Mouse (Mus musculus) left cerebral cortex, adult 18-20 months (tissue): ENCODE measurements around the gene Eps8l3. TPM values are rescaled to one million over a fixed set of nuclear protein-coding genes. Genes with fewer than 3 reads are reported as not detected.
A peak's percentile ranks its signal among the peaks of the same experiment; 100 is the strongest.

Source experiments
- DNase-seq, 2 experiments: peaks; one replicate each; pipeline ENCODE4 v3.0.0; 2021 to 2022; ENCODE audit warnings: low spot score in 2 of 2, mixed read lengths in 1 of 2
- total RNA-seq, 2 experiments: library from RNA; stranded (reverse); gene quantifications; 2 replicates each; pipeline ENCODE4 v1.2.3; 2021

Eps8l3 gene
- total RNA-seq, 2 experiments from 2014 or later, result not detected

DNA sequence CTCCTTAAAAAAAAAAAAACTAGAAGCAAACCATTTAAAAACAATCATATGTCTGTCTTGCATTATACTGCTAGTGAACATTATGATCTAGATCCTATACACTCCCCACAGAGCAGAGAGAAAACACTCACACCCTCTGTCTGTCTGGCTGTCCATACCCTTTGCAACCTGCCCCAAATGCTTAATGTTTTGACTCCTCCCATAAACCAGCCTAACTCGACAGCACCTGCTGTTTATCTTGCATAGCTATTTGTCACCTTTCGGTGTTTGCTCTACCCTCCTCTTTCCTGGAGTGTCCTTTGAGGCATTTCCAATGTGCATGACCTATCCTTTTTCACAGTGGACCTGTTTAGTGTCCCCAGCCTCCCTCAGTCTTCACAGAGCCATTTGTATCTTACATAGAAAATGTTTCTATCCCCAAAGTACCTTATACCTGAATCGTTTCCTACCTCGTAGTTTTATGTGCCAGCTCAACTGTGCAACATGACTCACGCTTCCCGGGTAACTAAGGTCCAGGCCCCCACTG is 18.2 kb downstream of the Eps8l3 start:
- DNase-seq, result no peak

DNA sequence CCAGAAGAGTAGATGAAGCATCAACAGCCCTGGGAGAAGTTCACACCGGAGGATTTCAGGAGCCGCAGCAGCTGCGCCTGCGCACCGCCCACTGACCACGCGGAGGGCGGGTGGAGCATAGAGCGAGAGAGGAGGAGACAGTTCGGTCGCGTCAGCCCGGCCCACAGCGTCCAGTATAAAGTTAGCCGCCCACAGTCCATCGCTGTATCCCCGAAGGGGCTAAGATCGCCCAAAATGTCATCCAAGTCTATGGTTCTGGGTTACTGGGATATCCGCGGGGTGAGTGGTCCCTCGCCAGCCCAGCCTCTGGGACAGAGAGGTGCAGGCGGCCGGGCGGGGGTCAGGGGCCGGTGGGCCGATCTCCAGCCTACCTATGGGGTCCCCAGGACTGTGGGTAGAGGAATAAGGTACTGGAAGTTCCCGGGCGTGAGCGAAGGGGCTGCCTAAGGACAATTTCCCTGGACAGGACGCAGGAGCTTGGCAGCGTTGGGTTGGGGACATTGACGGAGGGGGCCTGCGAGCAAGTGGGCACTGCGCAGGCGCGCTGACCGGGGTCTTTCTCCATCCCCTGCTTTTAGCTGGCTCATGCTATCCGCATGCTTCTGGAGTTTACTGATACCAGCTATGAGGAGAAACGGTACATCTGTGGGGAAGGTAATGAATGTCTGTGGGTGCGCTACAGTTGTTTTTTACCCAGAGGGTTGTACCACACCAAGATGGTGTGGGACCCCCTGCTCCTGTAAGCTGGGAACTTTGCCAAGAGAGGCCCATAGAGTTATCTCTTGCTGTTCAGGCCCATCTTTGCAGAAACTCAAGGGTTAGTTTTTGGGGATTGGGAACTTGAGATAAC is 18.9 kb downstream of the Eps8l3 start, which contains the start of gene Gstm5:
TSS of gene Gstm5 (plus strand) at position 102 of the 850 bp plus-strand sequence.
- DNase-seq, result peak; percentile 87 to 93

DNA sequence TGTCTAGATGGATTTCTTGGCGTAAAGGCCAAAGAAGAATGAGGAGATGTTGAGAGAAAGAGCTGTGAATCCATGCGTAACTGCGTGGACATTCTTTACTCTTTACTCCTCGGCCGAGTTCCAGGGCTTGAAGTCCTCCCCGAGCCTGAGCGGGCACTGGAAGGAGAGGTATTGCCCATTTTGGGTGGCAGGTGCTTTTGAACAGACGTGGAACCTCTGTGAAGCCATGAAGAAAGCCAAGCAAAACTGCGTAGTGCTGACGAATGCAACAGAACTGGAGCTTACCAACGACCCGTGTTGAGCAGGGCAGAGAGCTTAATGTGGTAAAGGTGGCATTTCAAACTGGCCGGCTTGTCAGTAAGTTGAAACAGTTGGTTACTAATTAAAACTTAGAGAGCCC is 21.7 kb downstream of the Eps8l3 start:
- DNase-seq, result no peak

DNA sequence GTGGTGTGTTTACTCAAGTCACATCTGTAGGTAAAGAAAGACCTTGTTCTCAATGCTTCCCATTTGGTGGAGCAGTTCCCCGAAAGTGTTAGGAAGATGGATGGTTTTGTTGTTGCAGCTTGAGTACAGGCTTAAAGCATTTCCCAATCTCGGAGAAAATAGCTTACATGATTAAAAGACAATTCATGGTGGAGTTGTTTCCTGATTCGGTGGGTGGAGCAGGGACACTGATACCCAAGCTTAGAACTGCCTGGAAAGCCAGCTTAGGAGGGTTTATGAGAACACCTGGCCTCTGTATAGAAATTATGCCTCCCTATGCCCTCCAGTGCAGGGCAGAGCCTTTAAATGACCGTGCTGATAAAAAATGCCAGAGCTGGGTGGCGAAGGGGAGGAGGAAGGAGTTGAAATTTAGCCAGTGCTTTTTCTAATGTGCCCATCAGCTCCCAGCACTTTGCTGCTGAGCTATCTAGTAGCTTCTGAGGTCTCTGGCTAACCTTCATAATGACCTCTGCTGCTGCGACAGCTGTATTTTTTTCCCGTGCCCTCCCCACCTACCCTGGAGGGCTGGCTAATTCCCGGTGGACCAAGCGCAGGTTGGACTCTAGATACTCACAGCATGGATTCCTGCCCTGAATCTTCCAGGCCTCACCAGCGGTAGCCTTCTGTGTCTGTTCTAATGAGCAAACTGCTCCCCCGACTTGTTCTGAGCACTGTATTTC is 24.1 kb downstream of the Eps8l3 start:
- no peak for DNase-seq

DNA sequence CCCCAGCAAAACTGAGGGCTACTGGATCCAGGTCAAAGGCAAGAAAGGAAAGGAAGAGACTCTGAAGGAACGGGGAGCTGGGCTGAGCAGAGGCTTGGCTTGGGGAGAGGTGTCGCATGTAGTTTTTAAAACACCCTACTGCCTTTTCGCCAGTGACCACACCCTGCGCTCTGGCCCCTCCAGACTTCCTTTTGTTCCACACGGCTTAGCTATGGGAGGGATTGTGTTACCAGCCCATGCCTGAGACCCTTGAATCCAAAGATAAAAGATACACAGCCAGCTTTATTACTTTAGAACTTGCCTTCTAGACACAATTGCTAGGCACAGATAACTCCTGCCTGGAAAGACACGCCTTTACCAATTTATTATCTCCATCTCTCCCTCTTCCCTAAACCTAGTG is 28.9 kb downstream of the Eps8l3 start:
- no peak for DNase-seq

DNA sequence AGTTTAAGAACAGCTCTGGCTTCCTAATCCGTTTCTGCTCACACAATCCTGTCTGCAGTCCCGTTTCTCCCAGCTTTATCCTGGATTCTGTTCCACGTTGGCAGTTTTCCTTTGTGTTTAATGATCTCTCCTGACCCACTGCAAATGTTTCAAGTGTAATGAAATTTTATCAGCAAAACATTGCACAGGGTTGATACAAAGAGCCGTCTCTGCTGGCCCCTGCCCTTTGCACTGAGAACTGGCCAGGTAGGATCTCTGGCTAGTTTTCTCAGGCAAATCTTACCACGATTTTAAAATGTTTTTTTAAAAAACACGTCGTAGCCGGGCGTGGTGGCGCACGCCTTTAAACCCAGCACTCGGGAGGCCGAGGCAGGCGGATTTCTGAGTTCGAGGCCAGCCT is 39.6 kb downstream of the Eps8l3 start:
- DNase-seq, result no peak

DNA sequence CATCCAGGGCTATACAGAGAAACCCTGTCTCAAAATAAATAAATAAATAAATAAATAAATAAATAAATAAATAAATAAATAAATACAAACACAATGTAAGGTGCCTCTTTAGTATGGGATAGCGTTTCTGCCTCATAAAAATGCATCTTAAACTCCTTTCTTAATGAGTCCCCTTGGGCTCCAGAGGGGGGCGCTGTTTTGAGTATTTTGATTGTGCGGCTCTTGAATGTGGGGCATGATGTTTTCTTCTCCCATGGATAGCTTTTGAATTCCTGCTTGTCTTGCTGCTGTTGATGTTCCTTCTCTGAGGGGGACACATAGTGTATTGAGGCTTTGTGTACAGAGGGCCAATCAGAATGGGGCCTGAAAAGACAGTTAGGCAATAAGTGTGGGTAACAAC is 40.1 kb downstream of the Eps8l3 start:
- no peak for DNase-seq

DNA sequence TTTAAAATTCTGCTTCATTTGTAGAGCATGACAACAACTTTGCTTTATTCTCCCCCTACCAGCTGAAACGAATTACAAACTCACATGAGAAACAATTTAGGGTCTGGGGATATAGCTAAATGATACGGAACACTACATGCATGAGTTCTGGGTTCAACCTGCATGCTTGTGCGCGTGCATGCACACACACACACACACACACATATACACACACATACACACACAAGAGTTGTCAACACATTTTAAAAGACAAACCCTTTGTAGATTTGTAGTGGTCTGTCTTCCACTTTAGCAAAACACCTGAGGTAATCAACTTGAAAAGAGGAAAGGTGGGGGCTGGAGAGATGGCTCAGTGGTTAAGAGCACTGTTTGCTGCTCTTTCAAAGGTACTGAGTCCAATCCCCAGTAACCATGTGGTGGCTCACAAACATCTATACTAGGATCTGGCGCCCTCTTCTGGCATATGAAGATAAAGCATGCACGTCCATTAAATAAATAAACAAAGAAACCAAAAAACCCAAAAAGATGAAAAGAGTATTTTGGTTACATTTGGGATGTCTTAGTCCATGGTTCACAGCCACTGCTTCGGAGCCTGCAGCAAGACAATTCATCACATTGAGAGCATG is 40.9 kb downstream of the Eps8l3 start:
- peak; percentile 54 to 77 for DNase-seq

DNA sequence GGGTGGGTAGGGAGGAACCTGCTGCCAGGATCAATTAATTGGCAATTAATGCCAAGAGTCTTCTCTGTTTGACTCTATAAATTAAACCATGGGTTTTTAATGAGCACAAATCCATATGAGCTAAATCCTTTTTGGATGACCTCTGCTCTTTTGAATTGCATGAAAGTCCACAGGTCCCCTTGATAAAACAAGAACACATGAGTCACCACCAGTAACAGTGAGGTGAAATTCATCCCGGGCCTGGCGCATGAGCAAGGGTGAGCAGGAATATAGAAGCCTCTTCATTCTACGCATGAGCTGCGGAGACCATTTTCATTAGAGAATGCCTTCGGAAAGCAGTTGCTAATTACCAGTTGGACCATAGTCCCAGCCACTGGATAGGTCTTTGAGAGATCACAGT is 43.3 kb downstream of the Eps8l3 start:
- DNase-seq, result no peak

DNA sequence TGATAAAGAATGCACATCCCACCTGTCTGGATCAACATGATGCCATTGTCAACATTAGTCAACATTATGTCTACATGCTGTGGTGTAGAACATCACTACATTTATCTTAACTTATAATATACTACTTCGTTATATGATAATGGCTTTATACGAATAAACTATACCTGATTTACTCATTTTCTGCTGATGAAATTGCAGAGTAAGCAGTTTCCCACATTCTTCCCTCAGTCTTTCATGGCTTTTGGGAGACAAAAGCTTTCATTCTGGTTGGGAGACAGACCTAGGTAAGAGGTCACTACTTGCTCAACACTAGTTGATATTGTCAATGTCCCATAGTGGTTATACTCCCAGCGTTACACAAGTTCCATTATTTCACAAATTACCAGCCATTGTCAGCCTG is 48.3 kb downstream of the Eps8l3 start:
- DNase-seq, result no peak

DNA sequence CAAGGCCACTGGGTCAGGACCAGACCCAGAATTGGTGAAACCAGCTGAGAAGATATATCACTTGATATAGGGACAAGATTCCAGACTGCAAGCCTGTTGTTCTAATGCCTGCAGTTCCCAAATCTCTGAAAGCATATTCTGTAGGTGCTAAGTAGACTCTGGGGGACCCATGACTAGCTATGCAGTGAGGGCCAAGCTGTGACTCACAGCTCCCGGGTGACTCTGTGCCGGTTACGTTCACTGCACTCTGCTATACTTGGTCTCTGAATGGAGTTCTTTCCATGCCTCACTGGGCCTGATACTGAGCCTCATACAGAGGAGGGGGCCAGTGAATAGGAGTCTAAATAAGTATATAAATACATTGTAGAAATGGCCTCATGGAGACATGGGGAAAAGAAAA is 50.8 kb downstream of the Eps8l3 start:
- DNase-seq, result no peak

DNA sequence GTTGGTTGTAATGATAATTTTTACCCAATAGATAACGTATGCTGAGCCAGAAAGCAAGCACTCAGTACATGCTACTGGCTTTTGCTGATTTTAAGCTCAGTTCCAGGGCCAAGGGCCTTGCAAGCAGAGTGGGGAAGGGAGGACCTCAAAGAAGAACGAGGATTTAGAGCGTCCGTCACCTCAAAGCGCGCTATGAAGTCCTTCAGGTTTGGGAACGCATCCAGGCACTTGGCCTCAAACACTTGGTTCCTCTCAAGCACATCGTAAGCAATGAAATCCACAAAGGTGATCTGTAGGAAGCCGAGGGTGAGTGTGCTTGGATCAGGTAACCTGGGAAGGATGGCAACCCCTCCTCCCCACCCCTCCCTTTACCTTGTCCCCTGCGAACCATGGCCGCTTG is 51.7 kb downstream of the Eps8l3 start:
- DNase-seq, result no peak

DNA sequence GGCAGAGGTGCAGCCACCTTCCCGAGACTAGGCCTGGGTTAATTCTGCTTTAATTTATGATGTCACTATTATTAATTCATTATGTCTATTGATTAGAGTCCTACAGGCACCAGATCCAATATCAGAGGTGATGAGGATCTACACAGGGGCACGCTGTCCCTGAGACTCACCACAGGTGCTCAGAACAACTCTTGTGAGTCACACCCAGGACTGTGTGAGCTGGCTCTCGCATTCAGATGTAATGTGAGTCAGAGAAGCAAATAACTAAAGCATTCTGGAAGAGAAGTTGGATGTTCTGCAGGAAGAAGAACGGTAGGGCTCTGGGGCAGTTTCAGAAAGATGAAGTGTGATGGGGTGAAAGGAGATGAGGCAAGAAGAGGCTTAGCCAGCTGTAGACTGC is 52.2 kb downstream of the Eps8l3 start:
- no peak for DNase-seq

DNA sequence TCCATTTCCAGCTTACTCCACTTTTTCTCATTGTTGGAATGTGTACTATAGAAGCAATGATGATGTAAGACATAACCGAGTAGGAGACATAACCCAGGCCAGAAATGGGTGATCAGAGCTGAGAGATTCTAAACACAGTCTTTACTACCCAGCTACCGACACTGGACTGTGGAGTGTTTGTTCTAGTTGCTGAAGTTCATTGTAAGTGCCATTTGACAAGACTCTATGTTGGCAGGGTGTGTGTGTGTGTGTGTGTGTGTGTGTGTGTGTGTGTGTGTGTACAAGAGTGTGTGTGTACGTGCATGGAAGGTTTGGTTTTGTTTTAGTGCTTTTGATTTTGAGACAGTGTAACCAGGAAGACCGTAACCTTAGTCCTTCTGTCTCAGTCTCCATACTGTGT is 52.7 kb downstream of the Eps8l3 start:
- DNase-seq, result no peak

DNA sequence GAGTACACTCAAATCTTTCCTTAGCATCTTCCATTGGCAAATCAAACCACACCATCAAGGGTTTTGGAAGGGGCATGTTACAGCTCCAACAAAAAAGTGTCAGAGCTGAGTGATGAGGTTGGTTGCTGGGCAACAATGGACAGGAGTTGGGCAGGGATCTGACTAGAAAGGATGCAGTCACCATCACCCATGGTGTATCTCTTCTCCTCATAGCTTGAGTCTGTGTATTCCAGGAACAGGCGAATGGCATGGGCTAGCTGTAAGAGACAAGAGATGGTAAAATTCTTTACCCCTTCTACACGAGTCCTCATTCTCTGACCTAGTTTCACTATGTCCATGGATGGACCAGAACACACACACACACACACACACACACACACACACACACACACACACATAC is 54.1 kb downstream of the Eps8l3 start:
- DNase-seq, result no peak

DNA sequence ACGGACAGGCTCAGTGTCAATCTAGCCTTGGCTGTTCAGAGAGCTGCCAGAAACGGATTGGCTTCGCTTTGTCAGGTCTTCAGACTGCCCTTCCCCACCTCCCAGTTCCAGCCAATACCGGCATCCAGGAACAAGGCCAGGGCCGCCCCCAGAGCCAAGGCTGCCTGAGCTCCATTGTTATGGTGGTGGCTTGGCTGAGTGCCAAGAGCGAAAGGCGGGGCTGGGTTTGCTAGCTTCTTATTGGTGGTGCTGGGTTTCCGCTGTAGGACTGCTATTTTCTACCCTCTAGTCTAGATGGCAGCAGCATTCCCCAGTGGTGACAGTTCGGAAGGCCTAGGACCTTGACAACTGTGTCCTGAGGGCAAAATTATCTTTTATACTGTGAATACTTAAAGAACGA is 54.6 kb downstream of the Eps8l3 start, which contains the start of gene Gstm7:
TSS of gene Gstm7 (minus strand) at position 148 of the 400 bp plus-strand sequence.
- peak; percentile 97 to 98 for DNase-seq

DNA sequence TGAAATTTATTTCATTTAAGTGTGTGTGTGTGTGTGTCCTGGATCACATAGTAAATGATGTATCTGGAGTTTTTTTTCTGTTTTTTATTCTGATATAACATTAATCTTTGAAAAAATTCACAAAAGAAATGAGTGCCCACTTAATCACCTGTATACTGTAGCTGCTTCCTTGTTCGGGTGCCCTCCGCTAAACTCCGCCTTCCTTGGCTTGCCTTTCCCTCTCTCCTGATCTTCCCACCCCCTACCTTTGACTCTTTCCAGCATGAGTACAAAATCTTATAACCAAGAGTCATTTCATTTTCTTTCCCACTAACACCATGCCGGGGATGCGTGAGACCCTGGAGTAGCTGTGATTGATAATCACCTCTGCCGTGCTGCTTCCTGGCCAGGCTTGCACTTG is 55.1 kb downstream of the Eps8l3 start:
- no peak for DNase-seq

DNA sequence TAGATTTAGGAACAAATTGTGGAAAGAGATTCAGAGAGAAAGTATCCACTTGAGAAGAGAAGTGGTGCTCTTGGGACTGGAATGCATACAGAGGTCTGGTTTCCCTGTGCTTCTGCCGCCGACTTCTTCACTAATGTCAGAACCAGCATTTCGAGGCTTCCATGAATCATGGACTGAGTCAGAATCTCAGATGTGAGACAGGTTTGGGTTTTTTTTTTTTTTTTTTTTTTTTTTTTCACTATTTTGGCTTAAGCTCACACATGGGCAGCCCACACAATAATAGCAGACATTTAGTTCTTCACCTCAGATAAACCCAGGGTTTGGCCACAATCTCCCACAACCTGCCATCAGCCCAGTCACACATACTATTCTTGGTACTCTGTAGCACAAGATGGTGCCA is 58.2 kb downstream of the Eps8l3 start:
- DNase-seq, result no peak

DNA sequence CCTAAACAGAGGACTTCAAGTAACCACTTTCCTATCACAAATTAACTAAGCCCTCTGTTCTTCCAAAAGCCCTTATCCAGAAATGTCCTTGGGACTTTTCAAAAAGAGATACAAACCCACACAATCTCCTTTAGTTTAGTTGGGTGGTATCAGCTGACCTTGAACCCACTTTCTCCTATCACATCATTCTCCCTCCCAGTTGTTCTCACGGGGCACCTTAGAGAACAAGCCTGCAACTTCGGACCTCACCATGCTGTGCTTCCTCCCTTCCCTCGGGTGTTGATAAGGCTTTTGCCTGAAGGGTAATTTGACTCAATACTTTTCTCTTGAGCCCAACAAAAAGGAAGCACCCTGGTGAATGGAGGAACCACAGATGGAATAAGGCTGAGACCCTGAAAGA is 58.9 kb downstream of the Eps8l3 start:
- DNase-seq, result no peak

DNA sequence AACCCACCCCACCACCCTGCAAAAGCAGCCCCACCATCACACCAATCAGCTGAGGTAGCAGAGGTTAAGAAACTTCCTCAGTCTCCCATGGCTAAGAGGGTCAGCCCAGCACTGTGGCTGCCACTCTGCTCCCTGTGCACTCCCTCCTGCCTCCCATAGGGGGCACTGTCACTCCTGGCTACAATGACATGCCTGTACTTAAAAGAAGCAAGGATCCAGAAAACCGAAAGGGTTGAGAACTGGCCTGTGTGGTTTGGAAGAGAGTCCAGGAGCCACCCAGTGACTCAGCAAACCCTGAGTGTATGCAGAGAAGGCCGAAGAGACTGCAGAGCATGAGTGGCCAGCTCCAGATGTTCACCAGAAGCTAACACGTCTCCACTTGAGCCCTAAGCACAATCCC is 62.4 kb downstream of the Eps8l3 start:
- peak; percentile 52 to 60 for DNase-seq

DNA sequence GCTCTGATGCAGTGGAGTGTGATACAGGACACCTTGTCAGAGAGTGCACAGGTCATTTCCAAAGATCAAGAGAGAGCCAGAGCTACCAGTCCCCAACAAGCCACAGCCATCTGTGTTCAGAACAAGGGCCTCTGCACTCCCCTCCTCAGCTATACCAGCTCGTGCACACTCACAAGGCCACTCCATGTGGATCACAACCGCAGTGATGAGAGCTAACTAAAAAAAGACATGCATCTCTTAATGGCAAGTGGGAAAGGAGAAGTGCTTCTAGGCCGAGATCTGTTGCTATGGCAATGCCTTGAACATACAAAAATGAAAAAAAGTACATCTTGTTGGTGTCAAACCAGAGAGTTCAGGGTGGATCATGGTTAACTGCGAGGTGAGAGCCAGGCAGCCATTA is 62.8 kb downstream of the Eps8l3 start:
- DNase-seq, result peak in 1 of 2 experiments; percentile 33

DNA sequence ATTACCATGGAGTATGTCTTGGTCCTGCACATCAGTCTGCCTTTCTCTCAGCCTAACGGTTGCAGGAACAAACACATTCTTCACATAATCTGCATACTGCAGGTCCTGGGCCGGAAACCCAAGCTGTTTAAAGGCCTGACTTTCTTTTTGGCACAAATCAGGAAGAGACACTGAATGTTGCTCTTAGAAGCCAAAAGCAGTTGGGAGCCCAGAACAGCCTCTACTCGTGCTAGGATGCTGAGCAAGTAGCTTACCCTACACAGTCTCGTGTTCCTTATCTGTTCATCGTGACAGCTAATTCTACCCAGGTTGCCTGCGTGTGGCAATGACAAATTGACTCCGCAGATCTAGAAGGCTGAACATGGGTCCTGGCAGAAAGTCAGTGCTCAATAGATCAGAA is 63.5 kb downstream of the Eps8l3 start:
- no peak for DNase-seq
